Mouse (Mus musculus): ENCODE results near the gene Ogfod2.

GRCm38 (mm10) chr5:124163445-124163844 lies 51.3 kb downstream of the Ogfod2 start:
- TF ChIP-seq EP300 (optimal IDR thresholded peaks at IDR 0.05) (no peak), CTCF (IDR thresholded peaks at IDR 0.05; ENCODE audit: low read depth) (no peak)

Measured in stomach, postnatal 0 days (tissue).